Mouse (Mus musculus): ENCODE results near the gene Ldlr. TPM values are rescaled to one million over a fixed set of nuclear protein-coding genes. Genes with fewer than 3 reads are reported as not detected.

Ldlr gene
- polyA plus RNA-seq, 1 experiment from 2014 or later, result 34.8 TPM

GRCm38 (mm10) chr9:21715298-21715697 is 8.0 kb upstream of the Ldlr start:
- Histone ChIP-seq H3K4me2 (ENCODE audit: low read length) (no peak overlapping the region), H3K27ac (ENCODE audit: low read depth) (peak overlapping the region; percentile 43; the same call in 1 of the 2 replicates), H3K36me3 (ENCODE audit: control insufficient read depth, insufficient read depth, low read length) (no peaks in the 10 kb centered on the region), H3K4me3 (ENCODE audit: low read depth, low read length) (no peak overlapping the region), H3K27me3 (replicated peaks; ENCODE audit: control insufficient read depth, insufficient read depth, low read length) (no peaks in the 10 kb centered on the region), H3K4me1 (replicated peaks; ENCODE audit: control insufficient read depth, insufficient read depth, low read length) (no peaks in the 10 kb centered on the region), H3K9ac (ENCODE audit: low read length) (no peak overlapping the region), H3K9me3 (ENCODE audit: control insufficient read depth, low read length) (0 out of 2 replicates have a peak, but pooled peaks cover 3% of the 10 kb centered on the region)
- ATAC-seq (replicated peaks; ENCODE audit: low FRiP score, low TSS enrichment, low read depth), result peak; percentile 61; the same call in 1 of the 2 replicates
- no peak for DNase-seq (ENCODE audit: low spot score)
- 44% methylated on average over 4 of the region's 4 CpGs for WGBS

GRCm38 (mm10) chr9:21717015-21717414 is 6.3 kb upstream of the Ldlr start:
- no peak overlapping the region for H3K27ac ChIP-seq (ENCODE audit: low read depth)
- no peak overlapping the region for H3K4me3 ChIP-seq (ENCODE audit: low read depth, low read length)
- ATAC-seq (replicated peaks; ENCODE audit: low FRiP score, low TSS enrichment, low read depth) (no peak), DNase-seq (ENCODE audit: low spot score) (no peak)
- 0 out of 2 replicates have a peak, but pooled peaks cover 3% of the 10 kb centered on the region for H3K4me1 ChIP-seq (replicated peaks; ENCODE audit: control insufficient read depth, insufficient read depth, low read length)
- no peaks in the 10 kb centered on the region for H3K27me3 ChIP-seq (replicated peaks; ENCODE audit: control insufficient read depth, insufficient read depth, low read length)
- H3K9ac ChIP-seq (ENCODE audit: low read length), result no peak overlapping the region
- H3K9me3 ChIP-seq (ENCODE audit: control insufficient read depth, low read length), result 0 out of 2 replicates have a peak, but pooled peaks cover 3% of the 10 kb centered on the region
- no peaks in the 10 kb centered on the region for H3K36me3 ChIP-seq (ENCODE audit: control insufficient read depth, insufficient read depth, low read length)
- H3K4me2 ChIP-seq (ENCODE audit: low read length), result no peak overlapping the region
- 85% methylated on average over 2 of the region's 2 CpGs for WGBS

- Histone ChIP-seq H3K9ac (ENCODE audit: low read length) (no peak overlapping the region), H3K9me3 (ENCODE audit: control insufficient read depth, low read length) (0 out of 2 replicates have a peak, but pooled peaks cover 3% of the 10 kb centered on the region), H3K27ac (ENCODE audit: low read depth) (no peak overlapping the region), H3K4me2 (ENCODE audit: low read length) (no peak overlapping the region), H3K4me3 (ENCODE audit: low read depth, low read length) (no peak overlapping the region), H3K4me1 (replicated peaks; ENCODE audit: control insufficient read depth, insufficient read depth, low read length) (peaks cover 17% of the 10 kb centered on the region), H3K27me3 (replicated peaks; ENCODE audit: control insufficient read depth, insufficient read depth, low read length) (no peaks in the 10 kb centered on the region), H3K36me3 (ENCODE audit: control insufficient read depth, insufficient read depth, low read length) (no peaks in the 10 kb centered on the region)
- no peak for DNase-seq (ENCODE audit: low spot score)
- ATAC-seq (replicated peaks; ENCODE audit: low FRiP score, low TSS enrichment, low read depth), result no peak
- WGBS, result 77% methylated on average over 2 of the region's 2 CpGs
Observed at GRCm38 (mm10) chr9:21721036-21721435, 2.2 kb upstream of the Ldlr start.

- H3K27me3 ChIP-seq (replicated peaks; ENCODE audit: control insufficient read depth, insufficient read depth, low read length), result no peaks in the 10 kb centered on the region
- H3K9ac ChIP-seq (ENCODE audit: low read length), result peak overlapping the region; percentile 72
- DNase-seq (ENCODE audit: low spot score) (peak; percentile 96), ATAC-seq (replicated peaks; ENCODE audit: low FRiP score, low TSS enrichment, low read depth) (peak; percentile 91)
- peak overlapping the region; percentile 68 for H3K4me3 ChIP-seq (ENCODE audit: low read depth, low read length)
- H3K9me3 ChIP-seq (ENCODE audit: control insufficient read depth, low read length), result no peaks in the 10 kb centered on the region
- peaks cover 23% of the 10 kb centered on the region for H3K4me1 ChIP-seq (replicated peaks; ENCODE audit: control insufficient read depth, insufficient read depth, low read length)
- under 1% methylated on average over 18 of the region's 18 CpGs for WGBS
- peak overlapping the region; percentile 96 for H3K27ac ChIP-seq (ENCODE audit: low read depth)
- H3K36me3 ChIP-seq (ENCODE audit: control insufficient read depth, insufficient read depth, low read length), result peaks cover 16% of the 10 kb centered on the region
- H3K4me2 ChIP-seq (ENCODE audit: low read length), result peak overlapping the region; percentile 86
Observed at GRCm38 (mm10) chr9:21724147-21724536, 859 bp downstream of the Ldlr start.

GRCm38 (mm10) chr9:21725224-21726121 is 2.2 kb downstream of the Ldlr start:
- peak overlapping the region; percentile 56 for H3K9ac ChIP-seq (ENCODE audit: low read length)
- H3K9me3 ChIP-seq (ENCODE audit: control insufficient read depth, low read length), result no peaks in the 10 kb centered on the region
- H3K27me3 ChIP-seq (replicated peaks; ENCODE audit: control insufficient read depth, insufficient read depth, low read length), result no peaks in the 10 kb centered on the region
- no peak overlapping the region; the same call in 1 of the 2 replicates for H3K27ac ChIP-seq (ENCODE audit: low read depth)
- peak overlapping the region; percentile 86 for H3K4me2 ChIP-seq (ENCODE audit: low read length)
- DNase-seq (ENCODE audit: low spot score), result no peak
- WGBS, result 71% methylated on average over 23 of the region's 23 CpGs
- no peak for ATAC-seq (replicated peaks; ENCODE audit: low FRiP score, low TSS enrichment, low read depth)
- H3K4me3 ChIP-seq (ENCODE audit: low read depth, low read length), result peak overlapping the region; percentile 68
- H3K36me3 ChIP-seq (ENCODE audit: control insufficient read depth, insufficient read depth, low read length), result peaks cover 21% of the 10 kb centered on the region
- peaks cover 27% of the 10 kb centered on the region for H3K4me1 ChIP-seq (replicated peaks; ENCODE audit: control insufficient read depth, insufficient read depth, low read length)

GRCm38 (mm10) chr9:21726218-21726975 is 3.1 kb downstream of the Ldlr start:
- peak overlapping the region; percentile 41 for H3K9ac ChIP-seq (ENCODE audit: low read length)
- WGBS, result 63% methylated on average over 14 of the region's 14 CpGs
- no peaks in the 10 kb centered on the region for H3K9me3 ChIP-seq (ENCODE audit: control insufficient read depth, low read length)
- peak overlapping the region; percentile 86 for H3K4me2 ChIP-seq (ENCODE audit: low read length)
- ATAC-seq (replicated peaks; ENCODE audit: low FRiP score, low TSS enrichment, low read depth) (no peak), DNase-seq (ENCODE audit: low spot score) (no peak)
- H3K27ac ChIP-seq (ENCODE audit: low read depth), result 0 out of 2 replicates have a peak overlapping the region, but pooled peaks have one; percentile 18
- H3K4me1 ChIP-seq (replicated peaks; ENCODE audit: control insufficient read depth, insufficient read depth, low read length), result peaks cover 24% of the 10 kb centered on the region
- no peaks in the 10 kb centered on the region for H3K27me3 ChIP-seq (replicated peaks; ENCODE audit: control insufficient read depth, insufficient read depth, low read length)
- H3K4me3 ChIP-seq (ENCODE audit: low read depth, low read length), result peak overlapping the region; percentile 68
- H3K36me3 ChIP-seq (ENCODE audit: control insufficient read depth, insufficient read depth, low read length), result peaks cover 30% of the 10 kb centered on the region

- Histone ChIP-seq H3K9ac (ENCODE audit: low read length) (no peak overlapping the region), H3K27ac (ENCODE audit: low read depth) (no peak overlapping the region), H3K4me3 (ENCODE audit: low read depth, low read length) (no peak overlapping the region), H3K36me3 (ENCODE audit: control insufficient read depth, insufficient read depth, low read length) (peaks cover 49% of the 10 kb centered on the region), H3K4me1 (replicated peaks; ENCODE audit: control insufficient read depth, insufficient read depth, low read length) (peaks cover 24% of the 10 kb centered on the region), H3K27me3 (replicated peaks; ENCODE audit: control insufficient read depth, insufficient read depth, low read length) (no peaks in the 10 kb centered on the region), H3K9me3 (ENCODE audit: control insufficient read depth, low read length) (no peaks in the 10 kb centered on the region), H3K4me2 (ENCODE audit: low read length) (no peak overlapping the region)
- DNase-seq (ENCODE audit: low spot score) (no peak), ATAC-seq (replicated peaks; ENCODE audit: low FRiP score, low TSS enrichment, low read depth) (no peak)
- 84% methylated on average over 10 of the region's 10 CpGs for WGBS
Observed at GRCm38 (mm10) chr9:21728261-21728832, 5.1 kb downstream of the Ldlr start.

- DNase-seq (ENCODE audit: low spot score) (no peak), ATAC-seq (replicated peaks; ENCODE audit: low FRiP score, low TSS enrichment, low read depth) (no peak)
- no peak overlapping the region for H3K4me2 ChIP-seq (ENCODE audit: low read length)
- H3K9ac ChIP-seq (ENCODE audit: low read length), result no peak overlapping the region
- H3K9me3 ChIP-seq (ENCODE audit: control insufficient read depth, low read length), result no peaks in the 10 kb centered on the region
- peaks cover 24% of the 10 kb centered on the region for H3K4me1 ChIP-seq (replicated peaks; ENCODE audit: control insufficient read depth, insufficient read depth, low read length)
- H3K27ac ChIP-seq (ENCODE audit: low read depth), result no peak overlapping the region
- no peak overlapping the region for H3K4me3 ChIP-seq (ENCODE audit: low read depth, low read length)
- H3K36me3 ChIP-seq (ENCODE audit: control insufficient read depth, insufficient read depth, low read length), result peaks cover 58% of the 10 kb centered on the region
- H3K27me3 ChIP-seq (replicated peaks; ENCODE audit: control insufficient read depth, insufficient read depth, low read length), result no peaks in the 10 kb centered on the region
- WGBS, result 79% methylated on average over 7 of the region's 7 CpGs
Observed at GRCm38 (mm10) chr9:21729264-21729663, 6.0 kb downstream of the Ldlr start.

All from intestine, embryonic 14.5 days (tissue).